Mouse (Mus musculus) cerebellum, postnatal 36 days (tissue): Measurements from ENCODE around the gene Trpm6.

Source experiments
- DNase-seq, 2 experiments: peaks; one replicate each; pipeline ENCODE4 v3.0.0; 2021 to 2022; ENCODE audit warnings: mixed read lengths in 2 of 2

Gene Trpm6

DNA sequence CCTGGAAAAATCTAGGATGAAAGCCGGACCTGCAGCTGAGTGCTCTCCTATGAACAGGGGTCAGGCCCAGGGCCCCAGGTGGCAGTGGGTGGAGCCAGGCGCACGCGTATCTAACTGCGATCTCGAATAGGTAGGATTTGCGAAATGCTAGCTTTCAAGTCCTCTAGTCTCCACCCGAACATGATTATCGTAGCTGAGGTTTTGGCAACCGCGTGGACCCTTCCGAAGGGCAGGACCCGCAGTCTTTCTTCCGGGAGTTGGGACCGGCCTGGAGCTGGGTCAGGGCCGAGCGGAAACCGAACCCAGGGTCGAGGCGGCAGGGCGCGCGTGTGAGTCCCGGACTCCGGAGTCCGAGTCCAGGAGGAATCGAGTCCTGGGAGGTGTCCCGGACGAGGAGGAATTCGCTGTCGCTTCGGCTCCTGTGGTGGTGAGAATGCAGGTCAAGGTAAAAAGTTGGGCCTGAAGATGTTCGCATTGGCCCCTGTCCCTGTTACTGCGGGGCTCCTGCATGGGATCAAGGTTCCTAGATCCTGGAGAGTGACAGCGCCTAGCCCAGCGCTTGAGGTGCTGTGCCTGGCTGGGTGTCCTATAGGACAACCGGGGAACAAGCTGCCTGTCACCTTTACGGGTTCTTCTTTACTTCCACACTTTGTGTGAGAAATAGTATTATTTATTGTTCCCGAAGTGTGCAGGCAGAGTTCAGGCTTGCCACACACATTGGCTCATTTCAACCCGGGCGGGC, at the start of gene Trpm6:
TSS of gene Trpm6 (plus strand) at position 386 of the 742 bp plus-strand sequence.
- DNase-seq = no peak

DNA sequence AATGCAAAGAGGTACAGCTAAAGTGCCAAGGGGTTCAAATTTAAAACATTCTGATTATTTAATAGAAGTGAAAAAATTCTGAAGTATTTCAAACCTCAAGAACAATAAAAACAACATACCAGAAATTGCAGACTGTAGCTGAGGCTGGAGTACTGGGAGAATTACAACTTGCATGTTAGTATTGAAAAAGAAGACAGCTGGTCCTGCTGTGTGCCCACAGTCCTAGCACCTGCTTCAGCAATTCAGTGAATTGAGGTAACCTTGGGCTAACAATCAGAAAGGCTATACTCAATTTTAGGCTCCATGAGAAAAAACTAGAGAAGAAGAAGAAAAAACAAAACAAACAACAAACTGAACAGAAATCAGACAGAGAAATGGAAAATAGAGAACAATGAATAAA, 41.7 kb upstream of the Trpm6 start:
- peak; percentile 32 to 43 for DNase-seq

DNA sequence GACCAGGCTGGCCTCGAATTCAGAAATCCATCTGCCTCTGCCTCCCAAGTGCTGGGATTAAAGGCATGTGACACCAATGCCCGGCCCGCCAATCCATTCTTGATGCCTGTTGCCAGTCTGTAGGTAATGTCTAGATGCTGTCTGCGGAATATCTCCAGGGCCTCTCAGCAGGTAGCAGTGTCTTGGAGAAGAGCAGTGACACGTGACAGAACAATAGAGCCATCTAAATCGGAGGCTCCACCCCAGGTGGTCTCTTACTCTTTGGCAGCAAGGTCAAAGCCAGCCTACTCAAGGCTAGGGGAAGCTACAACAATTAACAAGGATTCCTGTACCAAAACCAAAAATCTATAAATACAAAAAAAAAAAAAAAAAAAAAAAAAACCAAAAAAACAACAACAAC, 38.9 kb upstream of the Trpm6 start:
- no peak for DNase-seq

DNA sequence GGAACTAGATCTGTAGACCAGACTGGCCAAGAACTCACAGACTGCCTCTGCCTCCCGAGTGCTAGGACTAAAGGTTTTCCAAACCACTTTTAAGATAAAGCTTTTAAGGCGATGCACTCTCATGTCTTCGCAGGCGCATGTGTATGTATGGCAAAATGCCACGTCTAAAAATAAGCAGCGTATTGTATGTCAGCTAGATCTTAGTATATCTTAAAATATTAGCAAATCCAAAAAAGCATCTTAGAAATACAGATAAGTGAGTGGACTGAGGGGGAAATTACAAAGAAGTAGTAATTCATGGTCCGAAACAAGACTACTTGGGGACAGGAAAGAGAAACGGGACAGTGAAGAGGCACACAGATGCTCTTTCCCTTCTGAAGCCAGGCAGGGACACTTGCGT, 38.2 kb upstream of the Trpm6 start:
- DNase-seq = no peak

DNA sequence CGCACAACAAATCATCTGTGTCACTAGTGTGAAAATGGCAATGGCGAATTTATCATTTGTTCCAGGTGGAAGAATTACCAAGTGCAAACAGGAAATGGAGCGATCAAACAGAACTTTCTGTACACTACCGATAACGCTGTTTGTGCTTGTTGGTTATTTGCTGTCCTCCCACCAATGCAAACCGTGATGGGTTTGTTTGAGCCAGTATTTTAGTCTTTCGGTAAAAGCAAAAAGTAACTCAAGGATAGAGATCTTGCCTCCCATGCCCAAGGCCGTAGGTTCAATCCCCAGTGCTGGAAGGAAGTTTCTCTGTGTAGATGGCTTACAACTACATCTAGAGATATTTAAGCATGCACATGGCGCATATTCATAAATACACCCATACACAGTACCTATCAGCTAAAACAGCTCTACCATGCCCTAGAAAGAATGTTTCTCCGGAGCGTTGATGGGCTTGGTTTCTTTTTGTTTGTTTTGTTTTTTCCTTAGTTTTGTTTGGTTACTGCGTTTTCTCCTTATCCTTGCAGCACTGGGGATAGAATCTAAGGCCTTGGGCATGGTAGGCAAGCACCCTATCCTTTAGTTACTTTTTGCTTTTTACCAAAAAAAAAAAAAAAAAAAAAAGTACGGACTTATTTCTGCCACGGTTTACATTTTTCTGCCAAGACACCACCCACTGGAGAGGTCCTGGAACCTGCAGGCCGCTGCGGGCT, 37.5 kb upstream of the Trpm6 start:
- DNase-seq = no peak

DNA sequence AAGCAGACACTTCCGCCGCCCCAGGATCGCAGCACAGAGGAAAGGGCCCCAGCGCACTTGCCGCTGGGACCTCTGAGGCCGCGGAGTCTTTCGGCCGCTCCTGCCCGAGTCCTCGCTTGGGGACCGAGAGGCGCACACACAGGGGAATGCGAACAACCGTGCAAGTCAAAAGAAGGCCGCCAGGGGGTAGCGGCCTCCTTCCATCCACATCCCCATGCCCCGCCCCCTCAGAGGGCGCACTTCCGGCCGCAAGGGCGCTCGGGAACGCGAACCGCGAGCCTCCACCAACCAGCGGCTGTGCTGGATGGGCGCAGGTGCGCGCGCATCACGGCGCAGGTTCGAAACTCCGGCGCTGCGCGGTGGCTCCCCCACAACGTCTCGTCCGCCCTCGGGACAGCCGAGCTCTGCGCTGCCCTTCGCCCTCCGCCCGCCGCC, 36.9 kb upstream of the Trpm6 start, which contains the start of gene D030056L22Rik:
TSS of gene D030056L22Rik (plus strand) at position 328 of the 435 bp plus-strand sequence.
- peak; percentile 98 for DNase-seq

DNA sequence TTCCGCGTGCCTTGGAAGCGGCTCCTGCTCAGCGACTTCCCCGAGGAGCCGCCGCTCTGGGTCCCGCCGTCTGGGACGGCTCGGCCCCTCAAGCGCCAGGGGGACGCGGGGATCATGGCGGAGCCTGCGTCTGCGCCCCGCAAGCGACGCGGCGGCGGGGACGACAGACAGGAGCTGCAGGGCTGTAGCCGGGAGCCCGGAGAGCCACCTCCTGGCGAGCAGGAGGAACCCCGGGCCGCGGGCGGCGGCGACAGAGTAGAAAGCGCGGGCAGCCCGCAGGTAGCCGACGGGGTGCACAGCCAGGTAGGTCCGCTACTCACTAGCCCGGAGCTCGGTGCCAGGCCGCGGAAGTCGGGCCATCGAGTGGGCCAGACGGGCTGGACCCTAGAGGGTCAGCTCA, 36.4 kb upstream of the Trpm6 start:
- peak; percentile 46 to 56 for DNase-seq

DNA sequence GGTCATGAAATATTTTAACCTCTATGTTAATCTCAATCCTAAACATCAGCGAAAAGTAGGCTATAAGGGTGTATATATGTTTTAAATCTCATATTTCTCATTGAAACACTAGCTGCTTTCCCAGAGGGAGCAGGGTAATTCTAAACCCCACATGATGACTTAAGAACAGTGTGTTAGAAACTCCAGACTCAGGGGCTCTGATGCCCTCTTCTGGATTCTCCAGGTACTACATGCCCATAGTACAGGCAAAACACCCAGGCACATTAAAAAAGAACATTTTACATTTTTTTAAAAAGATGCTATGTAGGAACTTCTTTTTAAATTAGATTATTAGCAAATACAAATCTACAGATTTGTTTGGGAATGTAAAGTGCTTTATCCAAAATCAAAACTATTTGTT, 33.4 kb upstream of the Trpm6 start:
- DNase-seq = peak; percentile 69 to 82

DNA sequence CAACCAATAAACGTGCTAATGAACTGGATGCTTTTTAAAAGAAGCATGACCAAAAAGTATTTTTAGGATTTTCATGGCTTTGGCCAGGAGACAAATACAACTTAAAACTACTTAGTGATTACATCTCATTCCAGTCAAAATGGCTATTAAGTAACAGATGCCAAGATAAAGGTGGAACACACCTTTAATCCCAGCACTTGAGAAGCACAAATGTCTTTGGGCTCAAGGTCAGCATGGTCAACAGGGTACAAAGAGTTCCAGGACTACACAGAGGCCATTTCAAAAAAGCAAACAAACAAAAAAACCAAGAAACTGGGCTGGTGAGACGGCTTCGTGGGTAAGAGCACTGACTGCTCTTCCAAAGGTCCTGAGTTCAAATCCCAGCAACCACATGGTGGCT, 29.4 kb upstream of the Trpm6 start:
- DNase-seq = no peak

DNA sequence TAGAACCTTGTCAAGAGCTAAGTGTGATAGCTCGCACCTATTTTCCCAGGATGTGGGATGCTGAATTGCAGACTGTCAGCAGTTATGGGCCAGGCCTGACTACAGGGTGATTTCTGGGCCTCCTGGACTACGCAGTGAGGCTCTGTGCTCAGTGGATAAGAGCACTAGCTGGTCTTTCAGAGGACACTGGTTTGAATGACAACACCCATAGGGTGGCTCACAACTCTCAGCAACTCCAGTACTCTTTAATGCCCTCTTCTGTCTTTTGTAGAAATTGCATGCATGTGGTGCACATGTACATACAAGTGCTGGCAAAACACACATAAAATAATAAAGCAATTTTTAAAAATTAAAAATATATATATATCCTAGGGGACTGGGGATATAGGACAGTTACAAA, 24.6 kb upstream of the Trpm6 start:
- DNase-seq = no peak

DNA sequence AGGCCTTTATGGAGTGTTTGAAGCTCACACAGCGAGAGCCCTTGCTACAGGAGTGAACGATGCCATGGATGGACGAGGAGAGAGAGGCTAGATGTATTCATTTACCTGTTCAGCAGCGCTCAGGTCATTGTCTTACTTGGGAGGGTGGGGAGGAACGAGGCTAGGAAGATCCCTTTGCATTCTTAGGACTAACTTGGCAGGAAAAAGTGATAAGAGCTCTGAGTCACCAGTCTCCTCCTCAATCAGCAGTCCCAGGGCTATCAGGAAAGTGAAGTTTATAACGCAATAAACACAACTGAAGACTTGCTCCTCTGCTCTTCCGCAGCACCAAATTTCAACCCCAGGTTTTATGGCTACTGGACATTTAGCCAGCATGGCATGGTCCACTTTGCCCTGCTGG, 19.5 kb upstream of the Trpm6 start:
- no peak for DNase-seq

DNA sequence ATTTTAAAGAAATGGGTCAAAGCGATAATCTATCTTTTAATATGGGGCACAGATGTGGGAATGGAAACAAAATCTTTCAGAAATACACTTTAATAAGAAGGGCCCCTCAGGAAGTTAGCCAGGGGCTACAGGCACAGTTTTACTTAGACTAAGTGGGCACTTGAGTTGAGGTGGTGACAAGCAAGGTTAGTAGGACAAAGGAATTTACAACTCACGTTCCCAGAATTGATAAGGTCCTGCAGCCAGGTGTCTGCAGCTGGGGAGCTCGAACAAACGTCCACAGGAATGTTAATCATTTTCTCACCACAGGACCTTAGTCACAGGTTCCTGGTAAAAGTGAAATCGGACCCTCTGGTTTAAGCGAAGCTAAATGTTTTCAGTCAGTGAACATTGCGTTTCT, 18.7 kb upstream of the Trpm6 start:
- no peak for DNase-seq

DNA sequence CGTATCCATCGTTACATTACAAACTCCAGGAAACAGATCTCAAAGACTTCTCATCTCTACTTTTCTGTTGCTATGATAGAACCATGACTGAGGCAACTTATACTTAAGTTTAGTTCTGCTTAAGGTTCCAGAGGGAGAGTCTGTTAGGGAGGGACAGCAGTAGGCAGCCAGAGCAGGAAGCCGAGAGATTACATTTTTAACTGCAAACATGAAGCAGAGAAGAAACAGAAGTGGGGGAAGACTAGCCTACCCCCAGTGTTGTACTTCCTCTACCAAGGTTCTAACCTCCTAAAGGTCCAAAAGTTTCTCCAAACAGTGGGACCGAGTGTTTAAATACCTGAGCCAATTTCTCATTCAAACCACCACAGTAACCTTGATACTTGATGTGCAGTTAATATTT, 13.9 kb upstream of the Trpm6 start:
- DNase-seq = no peak

DNA sequence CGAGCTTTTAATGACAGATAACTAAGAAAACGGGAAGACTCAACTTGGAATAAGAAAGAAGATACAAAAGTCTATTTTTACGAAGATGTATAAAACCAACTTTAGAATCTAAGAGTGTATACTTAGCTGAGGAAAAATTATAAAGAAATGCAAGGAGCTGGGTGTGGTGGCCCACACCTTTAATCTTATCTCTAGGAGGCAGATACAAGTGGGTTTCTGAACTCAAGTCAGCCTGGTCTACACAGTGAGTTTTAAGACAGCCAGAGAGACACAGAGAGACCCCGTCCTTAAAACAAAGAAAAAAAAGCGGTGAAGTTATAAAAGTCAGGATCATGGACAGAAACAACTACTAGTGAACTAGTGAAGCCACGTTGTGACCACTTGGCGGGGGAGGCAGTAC, 10.6 kb upstream of the Trpm6 start:
- no peak for DNase-seq

DNA sequence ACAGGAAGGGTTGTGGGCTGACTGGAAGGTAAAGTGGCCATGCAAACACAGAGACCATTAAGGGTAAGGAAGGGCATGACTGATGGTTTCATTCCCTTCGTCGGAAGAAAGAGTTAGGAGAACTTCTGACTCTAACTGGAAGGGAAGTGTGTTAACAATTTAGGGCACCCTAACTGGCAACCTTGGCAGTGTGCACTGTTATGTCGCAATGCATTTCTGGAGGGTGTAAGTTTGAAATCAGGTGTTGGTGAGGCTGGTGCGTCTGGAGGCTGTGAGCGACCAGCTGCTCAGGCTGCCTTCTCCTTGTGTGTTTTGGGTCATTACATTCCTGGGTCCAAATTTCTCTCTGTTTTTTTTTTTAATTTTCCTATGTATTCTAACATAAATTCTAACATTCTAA, 5.8 kb upstream of the Trpm6 start:
- DNase-seq = no peak

DNA sequence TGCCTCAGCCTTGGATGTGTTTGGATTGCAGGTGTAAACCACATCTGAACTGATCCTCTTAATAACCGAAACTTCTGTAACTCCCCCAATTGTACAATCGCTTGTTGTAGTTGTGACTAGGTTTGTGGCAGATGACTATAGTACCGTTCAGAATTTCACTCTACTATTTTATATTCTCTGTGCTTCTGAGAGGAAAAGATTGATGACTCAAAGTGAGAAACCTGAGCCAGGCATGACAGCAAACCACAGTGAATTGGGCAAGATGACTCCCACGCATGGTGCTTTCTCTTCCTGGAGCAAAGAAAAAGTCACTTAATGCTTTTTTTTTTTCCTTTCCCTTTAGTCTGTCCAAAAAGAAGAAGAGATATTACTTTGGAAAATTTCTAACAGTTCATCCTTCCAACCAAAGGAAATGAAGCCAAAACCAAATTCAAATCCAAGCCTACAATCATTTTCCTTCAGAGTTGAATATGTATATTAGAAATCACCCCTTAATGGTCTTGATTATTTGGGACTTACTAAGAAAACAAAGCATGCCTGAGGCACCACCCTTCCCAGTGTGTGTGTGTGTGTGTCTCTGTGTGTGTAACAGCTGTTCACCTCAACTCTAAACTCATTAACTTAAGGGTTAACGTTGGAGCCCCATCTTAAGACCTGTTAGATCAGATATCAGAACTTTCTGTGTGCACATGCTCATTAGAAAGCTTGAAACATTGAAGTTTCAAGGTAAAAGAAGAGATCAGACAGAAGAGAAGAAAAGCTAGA, 3.0 kb upstream of the Trpm6 start:
- no peak for DNase-seq

DNA sequence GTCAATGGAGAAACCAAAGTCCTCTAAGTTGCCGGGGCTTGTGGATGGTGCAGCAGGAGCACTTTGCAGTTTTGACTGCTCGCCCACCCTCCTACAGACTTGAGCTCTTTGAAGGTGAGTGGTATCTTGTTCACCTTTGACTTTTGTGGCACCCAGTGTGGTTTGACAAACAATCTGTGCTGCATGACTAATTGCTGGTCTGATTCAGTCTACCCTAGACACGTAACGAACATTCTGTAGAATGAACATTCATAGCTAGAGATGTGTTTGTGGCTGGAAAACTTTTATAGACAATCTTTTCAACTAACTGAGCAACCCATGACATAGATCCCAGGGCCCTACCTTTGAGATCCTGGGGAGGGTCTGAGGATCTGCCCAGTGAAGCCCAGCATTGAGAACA, 2.4 kb upstream of the Trpm6 start:
- no peak for DNase-seq

DNA sequence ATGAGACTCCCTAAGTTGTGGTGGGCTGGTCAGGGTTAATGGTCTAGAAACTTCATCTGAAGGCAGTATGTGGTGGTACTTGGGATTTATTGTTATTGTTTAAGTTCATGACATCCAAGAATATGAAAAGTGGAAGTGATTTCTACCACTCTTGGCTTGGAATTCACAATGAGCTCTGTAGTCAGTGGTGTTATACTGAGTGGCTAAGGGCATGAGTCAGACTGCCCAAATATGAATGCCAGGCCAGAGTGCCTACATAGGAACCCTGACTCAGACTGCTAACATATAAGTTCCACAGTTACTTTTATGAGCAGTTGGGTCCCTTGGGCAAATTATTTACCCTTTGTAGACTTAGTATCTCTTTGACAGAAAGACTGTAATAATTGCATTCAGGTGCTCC, 7.4 kb downstream of the Trpm6 start:
- no peak for DNase-seq

DNA sequence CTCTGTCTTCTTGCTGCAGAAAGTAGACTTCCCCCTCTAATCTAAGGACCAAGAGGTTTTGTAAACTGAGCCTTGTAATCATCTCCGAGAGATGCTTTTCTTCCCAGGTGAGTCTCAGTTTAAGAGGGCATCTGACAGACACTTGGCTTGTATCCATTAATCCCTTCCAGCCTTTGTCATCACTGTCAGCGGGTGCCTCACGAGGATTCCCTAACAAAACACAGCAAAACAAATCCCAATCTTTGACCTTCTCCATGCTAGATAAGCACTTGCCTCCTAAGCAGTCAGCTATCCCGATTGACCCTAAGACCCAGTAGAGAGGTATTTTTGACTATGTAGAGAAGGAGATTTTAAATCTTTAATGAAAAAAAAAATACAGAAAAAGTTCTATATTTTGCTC, 7.9 kb downstream of the Trpm6 start:
- no peak for DNase-seq

DNA sequence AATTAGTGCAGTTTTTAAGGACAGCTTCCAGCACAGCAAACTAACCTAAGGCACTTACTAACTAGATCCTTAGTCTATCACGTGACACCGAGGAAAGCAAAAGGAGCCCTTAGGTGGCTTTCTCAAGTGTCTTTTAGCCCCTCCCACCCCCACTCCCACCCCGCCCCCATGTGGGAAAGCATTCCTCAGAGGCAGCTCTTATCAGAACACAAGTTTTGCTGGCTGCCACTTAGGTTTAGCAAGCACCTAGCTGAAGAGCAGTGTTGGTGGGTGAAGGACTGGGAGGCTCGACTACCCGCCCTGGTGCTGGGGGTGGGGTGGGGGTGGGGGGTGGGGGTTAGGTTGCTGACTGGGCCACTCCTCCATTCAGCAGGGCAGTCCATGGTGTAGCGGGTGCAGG, 8.5 kb downstream of the Trpm6 start:
- no peak for DNase-seq

DNA sequence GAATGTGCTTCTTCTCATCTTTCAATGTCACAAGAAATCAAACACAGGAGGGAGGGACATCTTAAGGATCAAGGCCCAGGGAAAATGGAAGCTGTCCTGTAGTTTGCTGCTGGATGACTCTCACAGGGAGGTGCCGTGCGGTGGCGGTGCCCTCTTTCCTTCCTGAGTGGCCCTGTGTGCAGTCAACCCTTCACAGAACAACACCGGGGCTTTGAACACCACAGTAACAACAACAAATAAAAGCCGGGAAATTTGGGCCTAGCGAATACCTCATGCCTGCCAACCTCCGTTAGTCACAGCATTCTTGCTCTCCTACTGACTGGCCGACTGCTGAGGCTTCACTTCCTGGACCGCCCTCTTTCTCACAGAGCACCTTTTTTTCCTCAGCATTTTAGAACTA, 9.1 kb downstream of the Trpm6 start:
- no peak for DNase-seq

DNA sequence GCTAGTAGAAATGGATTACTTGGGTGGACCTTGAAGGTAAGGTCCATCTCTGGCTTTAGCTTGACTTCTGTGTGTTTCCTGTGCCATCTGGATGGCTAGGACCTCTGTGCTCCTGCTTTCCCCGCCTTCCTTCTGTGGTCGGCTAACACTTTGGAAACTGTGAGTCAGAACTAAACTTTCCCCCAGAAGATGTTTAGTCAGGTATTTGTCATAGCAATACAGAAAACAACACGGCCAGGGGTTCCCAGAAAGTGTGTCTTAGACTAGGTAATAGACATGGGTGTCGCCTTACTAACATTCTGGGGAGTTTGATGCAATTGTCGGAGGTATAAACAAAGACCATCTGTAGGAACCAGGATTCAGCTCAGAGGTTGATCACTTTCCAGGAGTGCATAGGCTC, 16.6 kb downstream of the Trpm6 start:
- DNase-seq = no peak

DNA sequence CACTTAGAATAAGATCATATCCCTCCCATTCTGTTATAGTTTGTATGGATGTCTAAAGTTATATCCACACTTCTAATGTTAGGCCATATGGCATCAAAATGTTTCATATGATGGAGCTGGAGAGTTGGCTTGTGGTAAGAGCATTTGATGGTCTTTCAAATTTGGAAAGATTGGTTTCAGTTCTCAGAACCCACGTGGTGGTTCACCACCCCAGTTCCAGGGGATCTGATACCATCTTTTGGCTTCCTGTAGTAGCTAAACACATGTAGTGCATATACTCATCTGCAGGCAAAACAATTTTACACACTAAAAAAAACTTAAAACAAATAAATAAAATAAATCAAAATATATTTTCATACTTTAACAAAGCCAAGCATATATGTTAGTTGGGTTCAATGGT, 21.3 kb downstream of the Trpm6 start:
- no peak for DNase-seq

DNA sequence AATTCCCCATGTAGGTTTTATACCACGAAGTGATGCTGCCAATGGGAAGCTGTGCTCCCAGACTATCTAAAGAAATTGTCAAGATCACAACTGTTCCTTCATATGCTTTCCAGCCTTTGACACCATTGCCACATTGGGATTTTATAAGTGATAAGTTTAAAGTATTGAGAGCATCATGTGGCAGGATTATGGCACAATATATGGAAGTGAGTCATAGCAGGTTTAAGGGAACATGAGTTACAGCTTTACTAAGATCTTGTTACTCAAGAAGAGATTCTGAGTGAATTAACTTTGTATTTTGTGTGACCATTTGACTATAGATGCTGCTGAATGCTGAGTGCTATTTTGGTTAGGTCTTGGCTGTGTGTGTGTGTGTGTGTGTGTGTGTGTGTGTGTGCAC, 21.8 kb downstream of the Trpm6 start:
- no peak for DNase-seq
